Mouse (Mus musculus) right cerebral cortex, postnatal 10 days (tissue): Measurements from ENCODE around the gene Fmo3.

Experiments used
- DNase-seq, 2 experiments: peaks; one replicate each; pipeline ENCODE4 v3.0.0; 2021; ENCODE audit warnings: low spot score in 2 of 2

Fmo3 gene

DNA sequence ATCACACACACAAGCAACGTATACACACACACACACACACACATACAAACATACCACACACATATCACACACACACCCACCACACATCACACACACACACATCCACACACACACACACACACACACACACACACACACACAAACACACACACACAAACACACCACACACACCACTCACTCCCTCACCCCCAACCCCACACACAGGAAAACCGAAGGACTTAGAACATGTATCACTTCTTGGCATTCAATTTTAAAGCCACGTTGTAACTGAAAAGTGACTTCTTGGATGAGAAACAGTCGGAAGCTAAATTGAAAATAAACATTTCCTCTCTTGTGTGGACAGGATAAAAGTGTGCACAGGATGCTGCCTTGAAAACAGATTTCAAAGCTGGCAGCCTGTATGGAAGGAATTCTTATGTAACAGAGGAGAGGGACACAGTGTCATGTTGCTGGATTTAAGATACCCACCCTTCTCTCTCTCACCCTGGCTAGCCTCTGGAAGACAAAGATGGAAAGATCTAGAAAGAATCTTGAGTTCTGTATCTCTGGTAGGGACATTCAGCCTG lies 52.9 kb downstream of the Fmo3 start:
- no peak for DNase-seq

DNA sequence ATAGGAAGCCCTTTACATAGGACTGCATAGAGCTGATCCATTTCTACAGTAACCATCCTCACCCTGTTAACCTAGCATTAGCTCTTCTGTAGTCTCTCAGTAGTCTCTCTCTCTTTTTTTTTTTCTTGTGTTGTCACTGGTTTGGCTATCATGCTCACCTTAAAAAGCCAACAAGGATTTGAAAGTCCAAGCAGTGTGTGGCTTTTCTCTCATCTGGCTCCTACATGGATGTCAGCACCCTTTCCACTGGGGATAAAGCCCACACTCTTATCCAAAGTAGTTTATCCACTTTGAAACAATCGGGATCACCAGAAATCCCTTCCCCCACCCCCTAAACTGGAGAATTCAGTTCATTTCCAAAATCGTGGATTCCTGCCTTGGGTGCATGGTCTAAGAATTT lies 53.7 kb downstream of the Fmo3 start:
- DNase-seq = no peak

DNA sequence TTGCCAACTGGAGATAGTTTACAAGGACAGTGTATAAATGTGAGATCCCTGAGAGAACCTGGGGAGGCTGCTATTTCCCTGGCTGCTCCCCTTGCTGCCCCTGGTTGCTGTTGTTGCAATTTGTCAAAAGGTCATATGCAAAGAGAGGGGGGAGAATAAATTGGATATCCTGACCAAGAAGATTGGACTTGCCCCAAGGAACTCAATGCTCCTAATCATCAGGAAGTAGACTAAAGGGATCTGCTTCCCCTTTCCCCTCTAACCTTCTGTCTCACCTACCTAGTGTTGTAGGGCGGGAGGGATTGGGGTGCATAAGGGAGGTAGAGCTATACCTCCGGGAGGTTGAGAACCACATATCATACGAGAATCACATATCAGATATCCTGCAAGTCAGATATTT lies 55.2 kb downstream of the Fmo3 start:
- no peak for DNase-seq

DNA sequence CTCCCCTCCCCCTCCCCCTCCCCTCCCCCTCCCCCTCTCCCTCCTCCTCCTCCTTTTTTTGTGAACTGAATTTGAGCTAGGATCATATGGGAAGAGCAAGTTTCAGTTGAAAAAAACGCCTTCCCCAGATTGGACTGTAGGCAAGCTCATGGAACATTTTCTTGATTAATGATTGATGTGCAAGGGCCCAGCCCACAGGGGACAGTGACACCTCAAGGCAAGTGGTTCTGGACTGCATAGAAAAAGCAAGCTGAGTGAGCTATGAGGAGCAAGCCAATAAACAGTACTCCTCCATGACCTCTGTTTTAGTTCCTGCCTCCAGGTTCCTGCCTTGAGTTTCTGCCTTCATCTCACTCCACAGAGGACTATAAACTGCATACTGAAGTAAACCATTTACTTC lies 59.2 kb downstream of the Fmo3 start:
- DNase-seq = no peak

DNA sequence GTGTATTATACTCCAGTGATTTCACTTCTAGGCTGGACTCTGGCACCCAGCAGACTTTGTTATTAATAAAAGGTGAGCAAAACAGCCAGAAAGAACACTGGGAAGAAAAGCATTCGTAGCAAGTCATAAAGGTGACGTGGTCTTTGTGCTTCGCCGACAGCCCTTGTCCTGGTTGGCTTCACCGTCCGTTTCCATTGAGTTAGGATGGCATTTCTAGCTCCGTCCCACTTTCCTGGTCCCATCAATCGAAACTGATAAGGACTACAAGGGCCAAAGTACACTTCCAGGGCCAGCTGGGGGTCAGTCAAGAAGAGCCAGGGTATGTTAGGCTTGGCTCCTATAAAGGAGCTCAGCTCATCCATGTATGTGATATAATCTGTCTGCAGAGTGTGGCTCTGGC lies 67.7 kb downstream of the Fmo3 start:
- no peak for DNase-seq

DNA sequence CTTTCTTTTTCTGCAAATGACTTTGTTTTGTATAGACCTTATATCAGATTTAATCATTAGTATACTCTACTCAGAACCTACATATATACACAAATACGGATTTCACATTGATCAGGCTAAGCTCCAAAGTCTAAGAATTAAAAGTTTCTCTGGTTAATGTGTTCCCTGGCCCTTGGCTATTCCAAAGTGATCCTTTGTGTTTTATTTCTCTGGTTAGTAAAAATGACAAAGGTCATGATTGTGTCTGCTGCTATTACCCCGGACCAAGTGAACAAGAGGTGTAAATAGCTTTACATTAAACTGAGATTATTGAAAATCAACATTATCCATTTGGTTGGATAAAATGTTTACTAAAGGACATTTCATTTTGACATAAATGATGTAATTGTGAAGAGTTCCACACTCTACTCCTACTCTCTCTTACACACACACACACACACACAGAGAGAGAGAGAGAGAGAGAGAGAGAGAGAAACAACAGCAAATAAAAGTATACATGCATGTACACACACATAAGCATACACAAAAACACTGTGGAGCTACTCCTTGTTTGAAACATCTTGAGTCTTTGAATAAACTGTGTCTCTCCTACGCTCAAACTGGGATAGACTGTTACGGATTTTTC lies 69.3 kb downstream of the Fmo3 start:
- DNase-seq = no peak

DNA sequence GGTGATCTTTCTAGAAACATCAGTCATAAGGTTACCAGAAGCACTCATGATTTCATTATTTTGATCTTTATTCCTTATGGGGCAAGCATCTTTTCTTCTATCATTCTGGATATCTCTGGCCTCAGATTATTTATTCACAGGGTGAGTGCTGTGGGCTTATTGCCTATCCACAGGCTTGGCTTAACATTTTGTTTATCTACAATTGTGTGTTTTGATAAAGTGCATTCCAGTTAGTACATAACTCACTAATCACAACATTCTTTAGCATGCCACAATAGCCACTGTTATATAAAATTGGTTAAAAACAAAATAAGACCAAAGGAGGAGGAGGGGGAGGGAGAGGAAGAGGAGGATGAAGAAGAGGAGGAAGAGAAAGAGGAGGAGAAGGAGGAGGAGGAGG lies 72.2 kb downstream of the Fmo3 start:
- no peak for DNase-seq
